Mouse (Mus musculus) adrenal gland, adult 8-10 months (tissue): ENCODE data around the gene Cers2. TPM values are rescaled to one million over a fixed set of nuclear protein-coding genes. Genes with fewer than 3 reads are reported as not detected.

Source experiments
- DNase-seq: peaks from one replicate; pipeline ENCODE4 v3.0.0; 2022
- total RNA-seq, 4 experiments: library from RNA; stranded (reverse); gene quantifications; 2 replicates each; pipeline ENCODE4 v1.2.4; 2022

Cers2 gene
- 100 to 1,000 TPM; 211 to 272 (median 241) TPM for total RNA-seq

- no peak for DNase-seq
Observed at GRCm38 (mm10) chr3:95314486-95315093, at the start of gene Cers2. Gene Cers2 (plus strand): TSS chr3:95314791.

GRCm38 (mm10) chr3:95266052-95266451 lies 48.5 kb upstream of the Cers2 start:
- DNase-seq, result no peak

- DNase-seq, result peak; percentile 61
Observed at GRCm38 (mm10) chr3:95267855-95268254, 46.7 kb upstream of the Cers2 start.

GRCm38 (mm10) chr3:95269789-95270188 lies 44.8 kb upstream of the Cers2 start:
- DNase-seq, result no peak

GRCm38 (mm10) chr3:95270766-95271364 lies 43.7 kb upstream of the Cers2 start:
- no peak for DNase-seq

GRCm38 (mm10) chr3:95273471-95273870 lies 41.1 kb upstream of the Cers2 start:
- DNase-seq, result no peak

GRCm38 (mm10) chr3:95274453-95274852 lies 40.1 kb upstream of the Cers2 start:
- DNase-seq, result no peak

- no peak for DNase-seq
Observed at GRCm38 (mm10) chr3:95275161-95275560, 39.4 kb upstream of the Cers2 start.

- no peak for DNase-seq
Observed at GRCm38 (mm10) chr3:95276428-95276934, 38.1 kb upstream of the Cers2 start.

- no peak for DNase-seq
Observed at GRCm38 (mm10) chr3:95277149-95277551, 37.4 kb upstream of the Cers2 start.

- DNase-seq, result no peak
Observed at GRCm38 (mm10) chr3:95280747-95281146, 33.8 kb upstream of the Cers2 start.

GRCm38 (mm10) chr3:95281216-95282126 lies 33.1 kb upstream of the Cers2 start, which contains the start of the genes Mindy1 and Prune1:
Gene Mindy1 (plus strand): TSS chr3:95281345.
Gene Prune1 (minus strand): TSS chr3:95282076.
- peak; percentile 98 for DNase-seq

- DNase-seq, result peak; percentile 65
Observed at GRCm38 (mm10) chr3:95282381-95282864, 32.2 kb upstream of the Cers2 start.

GRCm38 (mm10) chr3:95282865-95283588 lies 31.6 kb upstream of the Cers2 start:
- peak; percentile 74 for DNase-seq

GRCm38 (mm10) chr3:95283589-95283941 lies 31.0 kb upstream of the Cers2 start:
- no peak for DNase-seq

GRCm38 (mm10) chr3:95284062-95284461 lies 30.5 kb upstream of the Cers2 start:
- no peak for DNase-seq

GRCm38 (mm10) chr3:95284501-95285281 lies 29.9 kb upstream of the Cers2 start:
- peak; percentile 68 for DNase-seq

GRCm38 (mm10) chr3:95285390-95285789 lies 29.2 kb upstream of the Cers2 start:
- DNase-seq, result no peak

- DNase-seq, result no peak
Observed at GRCm38 (mm10) chr3:95286011-95286410, 28.6 kb upstream of the Cers2 start.

GRCm38 (mm10) chr3:95286510-95286909 lies 28.1 kb upstream of the Cers2 start:
- DNase-seq, result no peak

GRCm38 (mm10) chr3:95287541-95287940 lies 27.1 kb upstream of the Cers2 start:
- no peak for DNase-seq
